Mouse (Mus musculus) midbrain, embryonic 12.5 days (tissue): ENCODE data around the gene Ccdc87. TPM values are rescaled to one million over a fixed set of nuclear protein-coding genes. Genes with fewer than 3 reads are reported as not detected.
A peak's percentile ranks its signal among the peaks of the same experiment; 100 is the strongest.
"Not testable (repeated sequence)": the region's sequence is repeated elsewhere in the genome, so short reads cannot be mapped to it uniquely, and the experiment has no call there.

Source experiments
- ATAC-seq: fragments of 200-750 bp; cut with Nextera tagmentation; 2 replicates; pipeline ENCODE4 v1.8.0; 2017; ENCODE audit warnings: low read depth, moderate TSS enrichment, moderate library complexity; ENCODE audit not compliant: low FRiP score
- H3K27ac ChIP-seq: fragments of 300-500 bp; sonication (generic); replicated peaks from 2 replicates; pipeline ENCODE4 v1.5.1; 2016; ENCODE audit warnings: mild to moderate bottlenecking
- H3K27me3 ChIP-seq: fragments of 300-500 bp; sonication (generic); 2 replicates; pipeline ENCODE4 v1.6.1; 2016; ENCODE audit warnings: mild to moderate bottlenecking
- H3K36me3 ChIP-seq: fragments of 300-500 bp; sonication (generic); 2 replicates; pipeline ENCODE4 v1.6.1; 2016
- H3K4me1 ChIP-seq: fragments of 300-500 bp; sonication (generic); 2 replicates; pipeline ENCODE4 v1.6.1; 2016
- H3K4me2 ChIP-seq: fragments of 300-500 bp; sonication (generic); replicated peaks from 2 replicates; pipeline ENCODE4 v1.6.1; 2016; ENCODE audit warnings: mild to moderate bottlenecking, moderate library complexity
- H3K4me3 ChIP-seq: fragments of 300-500 bp; sonication (generic); 2 replicates; pipeline ENCODE4 v1.5.1; 2016; ENCODE audit warnings: mild to moderate bottlenecking
- H3K9ac ChIP-seq: fragments of 300-500 bp; sonication (generic); replicated peaks from 2 replicates; pipeline ENCODE4 v1.6.1; 2016; ENCODE audit warnings: mild to moderate bottlenecking, moderate library complexity
- H3K9me3 ChIP-seq: fragments of 300-500 bp; sonication (generic); 2 replicates; pipeline ENCODE4 v1.6.1; 2016; ENCODE audit warnings: mild to moderate bottlenecking
- WGBS: fragments of 180-500 bp; shearing (Covaris S2); methylation state at CpG from one replicate; pipeline ENCODE4 v1.1.7; 2016; 5-methylcytosine and 5-hydroxymethylcytosine counted together
- polyA plus RNA-seq: library from polyadenylated mRNA; unstranded; fragments of >200 nt; fragmentation: Nextera tagmentation; extraction: Ambion mirVana; gene quantifications from 2 replicates; pipeline ENCODE4 v1.2.1, GENCODE M21; 2016

Gene Ccdc87
- polyA plus RNA-seq, 1 experiment from 2014 or later, result 0.15 TPM

- Histone ChIP-seq H3K9ac (no peak overlapping the region), H3K4me2 (no peak overlapping the region), H3K36me3 (no peaks in the 10 kb centered on the region), H3K4me3 (no peak overlapping the region), H3K27me3 (peaks cover 31% of the 10 kb centered on the region), H3K27ac (no peak overlapping the region), H3K9me3 (no peaks in the 10 kb centered on the region), H3K4me1 (peaks cover 19% of the 10 kb centered on the region)
- no peak for ATAC-seq
- WGBS, result 72% methylated on average over 2 of the region's 2 CpGs
These were observed 3.4 kb downstream of the Ccdc87 start for GRCm38 (mm10) chr19:4842611-4843010.

GRCm38 (mm10) chr19:4845846-4846245 lies 6.7 kb downstream of the Ccdc87 start:
- H3K4me2 ChIP-seq, result no peak overlapping the region
- no peaks in the 10 kb centered on the region for H3K36me3 ChIP-seq
- no peak overlapping the region for H3K27ac ChIP-seq
- H3K9ac ChIP-seq, result no peak overlapping the region
- no peak for ATAC-seq
- no peaks in the 10 kb centered on the region for H3K9me3 ChIP-seq
- peaks cover 22% of the 10 kb centered on the region for H3K27me3 ChIP-seq
- no peaks in the 10 kb centered on the region for H3K4me1 ChIP-seq
- WGBS, result 77% methylated on average over 2 of the region's 2 CpGs
- H3K4me3 ChIP-seq, result no peak overlapping the region

- H3K9me3 ChIP-seq, result no peaks in the 10 kb centered on the region
- H3K4me2 ChIP-seq, result no peak overlapping the region
- H3K27ac ChIP-seq, result no peak overlapping the region
- no peak overlapping the region for H3K9ac ChIP-seq
- no peaks in the 10 kb centered on the region for H3K36me3 ChIP-seq
- no peak overlapping the region for H3K4me3 ChIP-seq
- 42% methylated on average over 7 of the region's 7 CpGs for WGBS
- no peak for ATAC-seq
- no peaks in the 10 kb centered on the region for H3K4me1 ChIP-seq
- H3K27me3 ChIP-seq, result peaks cover 7% of the 10 kb centered on the region; the same call in 1 of the 2 replicates
These were observed 8.3 kb downstream of the Ccdc87 start for GRCm38 (mm10) chr19:4847490-4847889.

GRCm38 (mm10) chr19:4849800-4850199 lies 10.6 kb downstream of the Ccdc87 start:
- Histone ChIP-seq H3K9ac (no peak overlapping the region), H3K4me1 (peaks cover 5% of the 10 kb centered on the region; the same call in 1 of the 2 replicates), H3K9me3 (no peaks in the 10 kb centered on the region), H3K4me3 (no peak overlapping the region), H3K27me3 (peaks cover 6% of the 10 kb centered on the region; the same call in 1 of the 2 replicates), H3K4me2 (no peak overlapping the region), H3K36me3 (no peaks in the 10 kb centered on the region), H3K27ac (no peak overlapping the region)
- 57% methylated on average over 4 of the region's 4 CpGs for whole genome bisulfite sequencing
- no peak for ATAC-seq

GRCm38 (mm10) chr19:4850281-4850680 lies 11.1 kb downstream of the Ccdc87 start:
- H3K9me3 ChIP-seq, result no peaks in the 10 kb centered on the region
- H3K4me3 ChIP-seq, result no peak overlapping the region
- WGBS, result 33% methylated on average over 5 of the region's 5 CpGs
- H3K27me3 ChIP-seq, result peaks cover 6% of the 10 kb centered on the region; the same call in 1 of the 2 replicates
- no peak overlapping the region for H3K9ac ChIP-seq
- H3K36me3 ChIP-seq, result no peaks in the 10 kb centered on the region
- peaks cover 6% of the 10 kb centered on the region for H3K4me1 ChIP-seq
- no peak overlapping the region for H3K4me2 ChIP-seq
- no peak for ATAC-seq
- H3K27ac ChIP-seq, result no peak overlapping the region

- H3K9me3 ChIP-seq, result no peaks in the 10 kb centered on the region
- H3K36me3 ChIP-seq, result no peaks in the 10 kb centered on the region
- H3K4me1 ChIP-seq, result peaks cover 15% of the 10 kb centered on the region
- peak within 1 kb of the TSS; percentile 65 for H3K4me3 ChIP-seq
- 4% methylated on average over 39 of the region's 45 CpGs for WGBS
- H3K27ac ChIP-seq, result peak within 1 kb of the TSS; percentile 75
- peaks cover 19% of the 10 kb centered on the region for H3K27me3 ChIP-seq
- ATAC-seq, result peak; percentile 93
- H3K4me2 ChIP-seq, result peak within 1 kb of the TSS; percentile 96
- H3K9ac ChIP-seq, result peak within 1 kb of the TSS; percentile 71
These were observed 15.6 kb downstream of the Ccdc87 start, which contains the start of gene Ctsf for GRCm38 (mm10) chr19:4854552-4855469. Ctsf (plus strand) TSS chr19:4855130.

GRCm38 (mm10) chr19:4855470-4855820 lies 16.3 kb downstream of the Ccdc87 start:
- Histone ChIP-seq H3K36me3 (0 out of 2 replicates have a peak, but pooled peaks cover 3% of the 10 kb centered on the region), H3K9ac (peak overlapping the region; percentile 71), H3K4me1 (peaks cover 15% of the 10 kb centered on the region), H3K27me3 (peaks cover 17% of the 10 kb centered on the region), H3K27ac (peak overlapping the region; percentile 75), H3K4me3 (peak overlapping the region; percentile 65), H3K4me2 (peak overlapping the region; percentile 96), H3K9me3 (no peaks in the 10 kb centered on the region)
- 1% methylated on average over 14 of the region's 14 CpGs for WGBS
- no peak; the same call in none of the 2 replicates for ATAC-seq

GRCm38 (mm10) chr19:4855951-4856350 lies 16.8 kb downstream of the Ccdc87 start:
- Histone ChIP-seq H3K4me3 (peak overlapping the region; percentile 65), H3K9ac (peak overlapping the region; percentile 71; the same call in 1 of the 2 replicates), H3K27me3 (peaks cover 13% of the 10 kb centered on the region), H3K36me3 (0 out of 2 replicates have a peak, but pooled peaks cover 6% of the 10 kb centered on the region), H3K4me2 (peak overlapping the region; percentile 96), H3K27ac (no peak overlapping the region), H3K9me3 (no peaks in the 10 kb centered on the region), H3K4me1 (peaks cover 15% of the 10 kb centered on the region)
- 52% methylated on average over 4 of the region's 4 CpGs for WGBS
- no peak for ATAC-seq

- Histone ChIP-seq H3K36me3 (0 out of 2 replicates have a peak, but pooled peaks cover 6% of the 10 kb centered on the region), H3K27me3 (peaks cover 14% of the 10 kb centered on the region), H3K4me1 (peaks cover 15% of the 10 kb centered on the region), H3K4me3 (no peak overlapping the region), H3K9me3 (no peaks in the 10 kb centered on the region), H3K4me2 (no peak overlapping the region), H3K9ac (no peak overlapping the region), H3K27ac (no peak overlapping the region)
- WGBS, result 87% methylated on average over 6 of the region's 6 CpGs
- ATAC-seq, result no peak
These were observed 19.9 kb downstream of the Ccdc87 start for GRCm38 (mm10) chr19:4859081-4859480.

GRCm38 (mm10) chr19:4863048-4863447 lies 23.9 kb downstream of the Ccdc87 start:
- Histone ChIP-seq H3K27ac (no peak overlapping the region), H3K4me1 (0 out of 2 replicates have a peak, but pooled peaks cover 3% of the 10 kb centered on the region), H3K4me2 (no peak overlapping the region), H3K36me3 (0 out of 2 replicates have a peak, but pooled peaks cover 6% of the 10 kb centered on the region), H3K4me3 (no peak overlapping the region), H3K27me3 (peaks cover 13% of the 10 kb centered on the region), H3K9me3 (no peaks in the 10 kb centered on the region), H3K9ac (no peak overlapping the region)
- ATAC-seq, result no peak
- 92% methylated on average over 6 of the region's 6 CpGs for WGBS

GRCm38 (mm10) chr19:4865147-4865546 lies 26.0 kb downstream of the Ccdc87 start:
- peak overlapping the region; percentile 23; the same call in 1 of the 2 replicates for H3K4me2 ChIP-seq
- H3K9me3 ChIP-seq, result no peaks in the 10 kb centered on the region
- 0 out of 2 replicates have a peak, but pooled peaks cover 3% of the 10 kb centered on the region for H3K4me1 ChIP-seq
- 0 out of 2 replicates have a peak, but pooled peaks cover 6% of the 10 kb centered on the region for H3K36me3 ChIP-seq
- H3K9ac ChIP-seq, result no peak overlapping the region
- H3K27me3 ChIP-seq, result peaks cover 17% of the 10 kb centered on the region
- H3K27ac ChIP-seq, result no peak overlapping the region
- H3K4me3 ChIP-seq, result no peak overlapping the region
- 8% methylated on average over 17 of the region's 17 CpGs for WGBS
- ATAC-seq, result no peak

GRCm38 (mm10) chr19:4874613-4875012 lies 35.4 kb downstream of the Ccdc87 start:
- Histone ChIP-seq H3K4me1 (peaks cover 16% of the 10 kb centered on the region), H3K27me3 (peaks cover 19% of the 10 kb centered on the region)
- H3K4me2 ChIP-seq, H3K27ac ChIP-seq, H3K36me3 ChIP-seq, ATAC-seq, H3K4me3 ChIP-seq, H3K9me3 ChIP-seq, H3K9ac ChIP-seq: not testable (repeated sequence)
- WGBS, result 90% methylated on average over 1 of the region's 1 CpGs
